Mouse (Mus musculus) T-cell, adult 2 months (primary cell): ENCODE results near the gene Tbxas1.
A peak's percentile ranks its signal among the peaks of the same experiment; 100 is the strongest.

Experiments used
- DNase-seq: peaks from one replicate; pipeline ENCODE4 v3.0.0; 2022; ENCODE audit warnings: low spot score

Gene Tbxas1

GRCm38 (mm10) chr6:39117584-39118455, 242.6 kb downstream of the Tbxas1 start, which contains the start of gene Parp12:
Gene Parp12, minus strand, starts transcription at chr6:39118349.
- peak; percentile 55 for DNase-seq

GRCm38 (mm10) chr6:39118456-39118881, 243.3 kb downstream of the Tbxas1 start:
- DNase-seq = no peak

- no peak for DNase-seq
Observed at GRCm38 (mm10) chr6:39120685-39121084, 245.5 kb downstream of the Tbxas1 start.

DNA sequence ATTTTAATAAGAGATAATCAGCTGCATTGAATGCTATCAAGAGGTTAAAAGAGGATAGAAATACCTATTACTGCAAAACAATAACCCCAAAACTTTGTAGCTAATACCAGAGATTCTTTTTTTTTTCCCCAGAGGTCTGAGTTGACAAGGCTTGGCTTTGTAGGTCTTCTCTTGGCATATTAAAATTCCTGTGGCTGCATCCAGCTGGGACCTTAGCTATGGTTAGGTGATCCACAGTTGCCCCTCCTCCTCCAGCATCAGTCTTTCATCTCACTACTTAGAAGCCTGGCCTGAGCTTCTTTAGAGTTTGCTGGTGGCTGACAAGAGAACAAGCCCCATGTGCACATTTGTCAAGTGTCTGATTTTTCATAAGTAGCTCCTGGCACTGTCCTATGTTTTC, 249.5 kb downstream of the Tbxas1 start:
- DNase-seq = no peak

- DNase-seq = no peak
Observed at GRCm38 (mm10) chr6:39131480-39131879, 256.3 kb downstream of the Tbxas1 start.

DNA sequence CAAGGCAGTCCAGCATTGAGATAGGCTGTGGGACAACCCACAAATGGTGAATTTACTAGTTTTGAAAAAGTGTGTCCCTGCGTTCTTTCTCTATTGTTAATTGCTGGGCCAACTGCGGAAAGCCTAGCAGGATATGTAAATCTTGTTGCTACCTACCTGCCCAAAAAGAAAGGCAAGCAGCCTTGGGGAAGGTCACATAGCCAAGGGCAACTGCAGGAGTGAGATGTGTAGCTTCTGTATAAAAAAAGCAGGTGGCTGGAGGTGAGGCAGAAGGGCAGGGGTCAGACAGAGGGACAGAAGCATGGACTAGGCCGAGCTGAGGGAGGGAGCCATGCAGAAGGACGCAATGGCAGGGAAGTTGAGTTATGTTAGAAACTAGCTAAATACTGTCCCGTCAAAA, 257.4 kb downstream of the Tbxas1 start:
- no peak for DNase-seq
